Comparison of ENCODE assay signal across 20 mouse cellular contexts in genomic region chr4:118035090-118035489, GRCm38 (mm10).
DNase-seq lines count a peak whose midpoint lies in the region; ATAC-seq and TF ChIP-seq lines count a peak whose summit lies in the region.
"Had no signal": no experiment of that assay in that cellular context is flagged by ENCODE, and none has a peak within 500 bp of the region (broad histone marks: within the 10 kb centered on the region; RNA-seq: fewer than 3 reads in every experiment).

No protein-coding gene starts in this region.

- H3K4me1 ChIP-seq in hindbrain, postnatal 0 days (ENCODE audit: insufficient read depth, low read length) = peaks cover 3% of the 10 kb centered on the region; the same call in 1 of the 2 replicates
- peaks cover 9% of the 10 kb centered on the region for H3K4me1 ChIP-seq in hindbrain, embryonic 16.5 days (ENCODE audit: control insufficient read depth, insufficient read depth, low read depth, low read length)
- peaks cover 14% of the 10 kb centered on the region for H3K4me1 ChIP-seq in lung, embryonic 14.5 days (ENCODE audit: insufficient read depth)
- peaks cover 4% of the 10 kb centered on the region; the same call in 1 of the 2 replicates for H3K4me1 ChIP-seq in small intestine, adult 2 months (ENCODE audit: control insufficient read depth, insufficient read depth, insufficient read length, low read length)
- H3K4me1 ChIP-seq: liver, embryonic 13.5 days had no signal

- no peak for ATAC-seq in hindbrain, postnatal 0 days
- ATAC-seq in hindbrain, embryonic 16.5 days = no peak
- no peak for ATAC-seq in lung, embryonic 14.5 days (ENCODE audit: insufficient read depth)

- no peak for DNase-seq in hindbrain, postnatal 0 days (ENCODE audit: low spot score)
- no peak for DNase-seq in lung, embryonic 14.5 days
- no peak for DNase-seq in lung, postnatal 4 days
- peak; percentile 32 for DNase-seq in ES-CJ7 (ENCODE audit: low read depth, low spot score)
- no peak for DNase-seq in ovary, postnatal 36 days (ENCODE audit: low spot score)
- DNase-seq: adrenal gland, postnatal 25 days; cerebellum, adult 9-10 months; gastrocnemius, postnatal 14 days; heart, postnatal 36 days; kidney, adult 8-10 months; layer of hippocampus, postnatal 36 days; liver, embryonic 13.5 days; thymus, adult 2 months had no signal

- H3K4me2 ChIP-seq in hindbrain, postnatal 0 days (ENCODE audit: low read depth, low read length) = no peak overlapping the region
- H3K4me2 ChIP-seq in hindbrain, embryonic 16.5 days (ENCODE audit: low read length) = no peak overlapping the region
- H3K4me2 ChIP-seq in lung, embryonic 14.5 days = no peak overlapping the region
- H3K4me2 ChIP-seq: embryonic facial prominence, embryonic 13.5 days; heart, embryonic 11.5 days; hindbrain, embryonic 15.5 days; liver, embryonic 13.5 days had no signal

- TF ChIP-seq POLR2A in small intestine, adult 2 months (IDR thresholded peaks at IDR 0.05; ENCODE audit: low read depth, low read length) = no peak

- no peaks in the 10 kb centered on the region for H3K36me3 ChIP-seq in hindbrain, postnatal 0 days (ENCODE audit: insufficient read depth, low read length)
- no peaks in the 10 kb centered on the region for H3K36me3 ChIP-seq in hindbrain, embryonic 16.5 days (ENCODE audit: control insufficient read depth, insufficient read depth, low read length)
- no peaks in the 10 kb centered on the region for H3K36me3 ChIP-seq in lung, embryonic 14.5 days (ENCODE audit: insufficient read depth)
- H3K36me3 ChIP-seq in small intestine, adult 2 months (ENCODE audit: control insufficient read depth, insufficient read depth, low read length) = no peaks in the 10 kb centered on the region
- H3K36me3 ChIP-seq: hindbrain, embryonic 15.5 days; liver, embryonic 13.5 days had no signal

- H3K9me3 ChIP-seq in hindbrain, postnatal 0 days (ENCODE audit: low read length) = no peaks in the 10 kb centered on the region
- H3K9me3 ChIP-seq in hindbrain, embryonic 16.5 days (ENCODE audit: control insufficient read depth, low read length) = no peaks in the 10 kb centered on the region
- no peaks in the 10 kb centered on the region for H3K9me3 ChIP-seq in lung, embryonic 14.5 days (ENCODE audit: low read depth, low read length)
- H3K9me3 ChIP-seq: embryonic facial prominence, embryonic 13.5 days; hindbrain, embryonic 15.5 days; liver, embryonic 13.5 days; midbrain, embryonic 10.5 days had no signal

- H3K4me3 ChIP-seq in hindbrain, postnatal 0 days (ENCODE audit: low read length) = no peak overlapping the region
- no peak overlapping the region for H3K4me3 ChIP-seq in hindbrain, embryonic 16.5 days (ENCODE audit: low read length)
- no peak overlapping the region for H3K4me3 ChIP-seq in lung, embryonic 14.5 days (ENCODE audit: low read depth, low read length)
- H3K4me3 ChIP-seq in small intestine, adult 2 months (ENCODE audit: low read depth, low read length) = no peak overlapping the region
- H3K4me3 ChIP-seq: embryonic facial prominence, embryonic 13.5 days; hindbrain, embryonic 15.5 days; liver, embryonic 13.5 days; midbrain, embryonic 10.5 days; myocyte had no signal

- 92% methylated on average over 2 of the region's 2 CpGs for WGBS in hindbrain, postnatal 0 days
- 98% methylated on average over 2 of the region's 2 CpGs for WGBS in hindbrain, embryonic 16.5 days
- 86% methylated on average over 2 of the region's 2 CpGs for WGBS in lung, embryonic 14.5 days
- WGBS in small intestine, adult 2 months = 93% methylated on average over 2 of the region's 2 CpGs

- H3K27me3 ChIP-seq in hindbrain, postnatal 0 days (ENCODE audit: insufficient read depth, low read length) = no peaks in the 10 kb centered on the region
- no peaks in the 10 kb centered on the region for H3K27me3 ChIP-seq in hindbrain, embryonic 16.5 days (replicated peaks; ENCODE audit: control insufficient read depth, insufficient read depth, low read length)
- H3K27me3 ChIP-seq in lung, embryonic 14.5 days (ENCODE audit: insufficient read depth, low read length) = no peaks in the 10 kb centered on the region
- no peaks in the 10 kb centered on the region for H3K27me3 ChIP-seq in small intestine, adult 2 months (ENCODE audit: control insufficient read depth, insufficient read depth, low read length)
- H3K27me3 ChIP-seq: embryonic facial prominence, embryonic 13.5 days; hindbrain, embryonic 15.5 days; liver, embryonic 13.5 days had no signal

- H3K27ac ChIP-seq in hindbrain, postnatal 0 days = no peak overlapping the region
- H3K27ac ChIP-seq in hindbrain, embryonic 16.5 days (ENCODE audit: low read depth, low read length) = no peak overlapping the region
- no peak overlapping the region for H3K27ac ChIP-seq in lung, embryonic 14.5 days (ENCODE audit: low read depth)
- no peak overlapping the region for H3K27ac ChIP-seq in small intestine, adult 2 months (ENCODE audit: insufficient read depth, low read depth, low read length)
- H3K27ac ChIP-seq: embryonic facial prominence, embryonic 13.5 days; hindbrain, embryonic 15.5 days; liver, embryonic 13.5 days; midbrain, embryonic 10.5 days had no signal

- peak; percentile 20; the same call in 1 of the 2 replicates for TF ChIP-seq CTCF in hindbrain, postnatal 0 days (IDR thresholded peaks at IDR 0.05; ENCODE audit: low read depth)
- TF ChIP-seq CTCF in lung, embryonic 14.5 days (IDR thresholded peaks at IDR 0.05; ENCODE audit: low read depth) = peak; percentile 35
- peak; percentile 24; the same call in 1 of the 2 replicates for TF ChIP-seq CTCF in small intestine, adult 2 months (IDR thresholded peaks at IDR 0.05; ENCODE audit: extremely low read depth, insufficient read length, insufficient replicate concordance, low read depth, low read length)

- no peak overlapping the region for H3K9ac ChIP-seq in hindbrain, postnatal 0 days (replicated peaks; ENCODE audit: low read length)
- H3K9ac ChIP-seq in hindbrain, embryonic 16.5 days (ENCODE audit: low read depth, low read length) = no peak overlapping the region
- H3K9ac ChIP-seq in lung, embryonic 14.5 days = no peak overlapping the region
- H3K9ac ChIP-seq: embryonic facial prominence, embryonic 13.5 days; hindbrain, embryonic 15.5 days; liver, embryonic 13.5 days had no signal
